Mouse (Mus musculus): ENCODE measurements around the gene Trim59. TPM values are rescaled to one million over a fixed set of nuclear protein-coding genes. Genes with fewer than 3 reads are reported as not detected.
A peak's percentile ranks its signal among the peaks of the same experiment; 100 is the strongest.

Trim59 gene
- polyA plus RNA-seq, 1 experiment from 2014 or later = 28.0 TPM

DNA sequence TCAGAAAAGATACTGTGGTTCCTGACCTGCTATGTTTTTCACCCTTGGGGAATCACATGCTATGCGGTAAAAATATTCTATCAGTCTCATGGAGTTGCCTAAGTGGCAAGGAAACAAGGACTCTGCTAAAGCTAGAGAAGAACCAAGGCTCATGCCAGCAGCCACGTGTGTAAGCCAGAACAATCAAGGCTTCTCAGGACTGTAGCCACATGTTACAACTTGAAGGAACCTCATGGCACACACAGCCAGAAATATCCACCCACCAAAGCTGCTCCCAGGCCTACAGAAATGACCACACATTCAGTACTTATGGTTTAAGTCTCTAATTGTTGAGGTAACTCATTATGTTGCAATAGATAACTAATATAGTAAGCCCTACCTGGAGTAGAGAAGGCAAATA, 58.0 kb downstream of the Trim59 start:
- no peak overlapping the region for H3K27ac ChIP-seq (ENCODE audit: low read depth, low read length)
- H3K4me2 ChIP-seq (ENCODE audit: low read depth, low read length) = no peak overlapping the region
- H3K27me3 ChIP-seq (ENCODE audit: control insufficient read depth, insufficient read depth, low read length) = no peaks in the 10 kb centered on the region
- WGBS = 87% methylated on average over 2 of the region's 2 CpGs
- H3K9me3 ChIP-seq (ENCODE audit: control insufficient read depth, low read length) = no peaks in the 10 kb centered on the region
- no peak overlapping the region for H3K9ac ChIP-seq (replicated peaks; ENCODE audit: low read depth, low read length)
- ATAC-seq (ENCODE audit: low read depth) = no peak
- no peaks in the 10 kb centered on the region for H3K36me3 ChIP-seq (ENCODE audit: control insufficient read depth, insufficient read depth, low read length)
- H3K4me3 ChIP-seq (ENCODE audit: low read depth, low read length) = no peak overlapping the region
- no peaks in the 10 kb centered on the region for H3K4me1 ChIP-seq (ENCODE audit: control insufficient read depth, insufficient read depth, low read length)

MicroRNA genes within 50 kb of the gene (microRNA counts, 519-probe panel; counts per million panel counts)
- microRNA mmu-miR-15b = 5,862 counts per million, percentile 85 among the panel's probes with 10 or more counts

Small RNA genes lying within 50 kb of the gene (microRNA-seq; reads per million reads assigned to microRNA genes)
- 942 reads per million, percentile 77 among the genes with 10 or more reads in this experiment for gene Mir15b
- gene Mir16-2 = 447 reads per million, percentile 68 among the genes with 10 or more reads in this experiment

Other genes starting within 250 kb of the Trim59 start
- 4.9 and 5.3 TPM in 2 replicates for gene 1110032F04Rik, start 175.2 kb downstream of the Trim59 start, polyA plus RNA-seq (2014; fragmentation: Nextera tagmentation; extraction: Ambion mirVana)
- 8.0 and 10.8 TPM in 2 replicates for gene Ift80, start 40.2 kb downstream of the Trim59 start, polyA plus RNA-seq (2014; fragmentation: Nextera tagmentation; extraction: Ambion mirVana)
- gene Smc4, start 40.0 kb downstream of the Trim59 start, polyA plus RNA-seq (2014; fragmentation: Nextera tagmentation; extraction: Ambion mirVana) = 22.1 and 29.1 TPM in 2 replicates
- gene Kpna4, start 82.4 kb upstream of the Trim59 start, polyA plus RNA-seq (2014; fragmentation: Nextera tagmentation; extraction: Ambion mirVana) = 38.1 and 40.3 TPM in 2 replicates
- gene Arl14, start 177.7 kb upstream of the Trim59 start, polyA plus RNA-seq (2014; fragmentation: Nextera tagmentation; extraction: Ambion mirVana) = not detected in 2 replicates

All from neural tube, embryonic 14.5 days (tissue).